Comparison of ENCODE assay signal across 11 mouse cellular contexts in genomic region chr4:32768046-32768445, GRCm38 (mm10). TPM values are rescaled to one million over a fixed set of nuclear protein-coding genes. Genes with fewer than 3 reads are reported as not detected.
DNase-seq lines count a peak whose midpoint lies in the region; ATAC-seq lines count a peak whose summit lies in the region.
"Had no signal": no experiment of that assay in that cellular context is flagged by ENCODE, and none has a peak within 500 bp of the region (broad histone marks: within the 10 kb centered on the region; RNA-seq: fewer than 3 reads in every experiment).

No protein-coding gene starts in this region.

- no peak overlapping the region for H3K4me2 ChIP-seq in hindbrain, embryonic 13.5 days
- H3K4me2 ChIP-seq: heart, embryonic 13.5 days; neural tube, embryonic 15.5 days had no signal

- no peak overlapping the region for H3K9ac ChIP-seq in hindbrain, embryonic 13.5 days
- H3K9ac ChIP-seq: heart, embryonic 13.5 days; neural tube, embryonic 15.5 days had no signal

- H3K27ac ChIP-seq in hindbrain, embryonic 13.5 days, result no peak overlapping the region
- H3K27ac ChIP-seq: heart, embryonic 13.5 days; neural tube, embryonic 15.5 days had no signal

- H3K4me1 ChIP-seq in hindbrain, embryonic 13.5 days (replicated peaks), result no peaks in the 10 kb centered on the region
- H3K4me1 ChIP-seq: heart, embryonic 13.5 days; neural tube, embryonic 15.5 days had no signal

- H3K4me3 ChIP-seq in hindbrain, embryonic 13.5 days, result no peak overlapping the region
- H3K4me3 ChIP-seq: heart, embryonic 13.5 days; neural tube, embryonic 15.5 days had no signal

- no peaks in the 10 kb centered on the region for H3K27me3 ChIP-seq in hindbrain, embryonic 13.5 days
- H3K27me3 ChIP-seq: heart, embryonic 13.5 days; neural tube, embryonic 15.5 days had no signal

- H3K9me3 ChIP-seq in hindbrain, embryonic 13.5 days, result no peaks in the 10 kb centered on the region
- H3K9me3 ChIP-seq: heart, embryonic 13.5 days; neural tube, embryonic 15.5 days had no signal

- peak; percentile 75 for ATAC-seq in activated CD4-positive, CD25-positive, alpha-beta regulatory T cell, adult 4 months
- ATAC-seq in hindbrain, embryonic 13.5 days (ENCODE audit: low FRiP score), result no peak

- DNase-seq in CD4-positive helper T cell, adult 2 months (ENCODE audit: low read depth, low spot score), result peak; percentile 78
- peak; percentile 24 to 27 for DNase-seq in lung, postnatal 4 days
- peak; percentile 33 to 68 for DNase-seq in thymus, adult 18-20 months
- no peak for DNase-seq in adrenal gland, postnatal 36 days
- DNase-seq in embryo, embryonic 10.5 days (ENCODE audit: low spot score), result no peak
- DNase-seq: adrenal gland, postnatal 25 days; cerebellum, postnatal 10 days had no signal

- peaks cover 81% of the 10 kb centered on the region for H3K36me3 ChIP-seq in hindbrain, embryonic 13.5 days

- WGBS in hindbrain, embryonic 13.5 days, result 95% methylated on average over 10 of the region's 10 CpGs

RNA-seq across cellular contexts. Expression of gene Lyrm2, which starts 32.0 kb away (rescaled TPM):
- 10 to 100 TPM; 73.5 to 78.9 TPM for polyA plus RNA-seq in activated CD4-positive, CD25-positive, alpha-beta regulatory T cell, adult 4 months (2017; shearing (Covaris generic))
- 10 to 100 TPM; 36.0 to 60.4 TPM for total RNA-seq in adrenal gland, postnatal 36 days (2021)
- 156 and 161 TPM in 2 replicates for polyA plus RNA-seq in hindbrain, embryonic 13.5 days (2015; fragmentation: Nextera tagmentation; extraction: Ambion mirVana)

Comparison
In these comparisons a context has a peak if more than half of its experiments do, and no peak if none do; other contexts are left out.
1. DNase-seq: peak in CD4-positive helper T cell, adult 2 months (single experiment), lung, postnatal 4 days (2 of 2) and thymus, adult 18-20 months (2 of 2); none in adrenal gland, postnatal 36 days (0 of 2) and embryo, embryonic 10.5 days (single experiment).